Mouse (Mus musculus): ENCODE results near the gene Grik4. TPM values are rescaled to one million over a fixed set of nuclear protein-coding genes. Genes with fewer than 3 reads are reported as not detected.

The Grik4 gene
- total RNA-seq, 2 experiments from 2014 or later = 17.7 to 18.3 TPM

- TF ChIP-seq CTCF (IDR thresholded peaks at IDR 0.05) = peak; percentile 64
- peak; percentile 85 to 90 for DNase-seq (ENCODE audit: extremely low spot score in 1 of 2, low spot score in 2 of 2)
- peak overlapping the region; percentile 86 for H3K27ac ChIP-seq
- H3K4me3 ChIP-seq = peak overlapping the region; percentile 66
- intact Hi-C loops (cut with DNase I) = loop anchor here (1.0 to 2.0 kb wide), 6 partner anchors 156 to 618 kb away; no protein-coding TSS in a partner anchor
Measured at GRCm38 (mm10) chr9:42944536-42945006, 278 bp upstream of the Grik4 start.

GRCm38 (mm10) chr9:42943057-42943529 lies 1.2 kb downstream of the Grik4 start:
- DNase-seq (ENCODE audit: extremely low spot score in 1 of 2, low spot score in 2 of 2) = peak; percentile 40 to 43
- intact Hi-C loops (cut with DNase I) = no loop called here
- peak; percentile 56 for TF ChIP-seq CTCF (IDR thresholded peaks at IDR 0.05)
- peak overlapping the region; percentile 60 for H3K27ac ChIP-seq
- peak overlapping the region; percentile 66 for H3K4me3 ChIP-seq

GRCm38 (mm10) chr9:42942148-42942547 lies 2.1 kb downstream of the Grik4 start:
- no peak for DNase-seq (ENCODE audit: extremely low spot score in 1 of 2, low spot score in 2 of 2)
- Histone ChIP-seq H3K27ac (no peak overlapping the region), H3K4me3 (no peak overlapping the region)
- intact Hi-C loops (cut with DNase I) = no loop called here
- no peak for TF ChIP-seq CTCF (IDR thresholded peaks at IDR 0.05)

GRCm38 (mm10) chr9:42932146-42932545 lies 12.1 kb downstream of the Grik4 start:
- intact Hi-C loops (cut with DNase I) = no loop called here
- TF ChIP-seq CTCF (IDR thresholded peaks at IDR 0.05) = no peak
- DNase-seq (ENCODE audit: extremely low spot score in 1 of 2, low spot score in 2 of 2) = no peak
- Histone ChIP-seq H3K27ac (no peak overlapping the region), H3K4me3 (no peak overlapping the region)

- no peak overlapping the region for H3K4me3 ChIP-seq
- H3K27ac ChIP-seq = no peak overlapping the region
- intact Hi-C loops (cut with DNase I) = no loop called here
- no peak for TF ChIP-seq CTCF (IDR thresholded peaks at IDR 0.05)
- DNase-seq (ENCODE audit: extremely low spot score in 1 of 2, low spot score in 2 of 2) = no peak
Measured at GRCm38 (mm10) chr9:42927498-42927897, 16.8 kb downstream of the Grik4 start.

- TF ChIP-seq CTCF (IDR thresholded peaks at IDR 0.05) = no peak
- H3K4me3 ChIP-seq = no peak overlapping the region
- no peak for DNase-seq (ENCODE audit: extremely low spot score in 1 of 2, low spot score in 2 of 2)
- intact Hi-C loops (cut with DNase I) = no loop called here
- H3K27ac ChIP-seq = no peak overlapping the region
Measured at GRCm38 (mm10) chr9:42926564-42926963, 17.7 kb downstream of the Grik4 start.

GRCm38 (mm10) chr9:42921830-42922229 lies 22.5 kb downstream of the Grik4 start:
- intact Hi-C loops (cut with DNase I) = no loop called here
- Histone ChIP-seq H3K27ac (no peak overlapping the region), H3K4me3 (no peak overlapping the region)
- no peak for DNase-seq (ENCODE audit: extremely low spot score in 1 of 2, low spot score in 2 of 2)
- no peak for TF ChIP-seq CTCF (IDR thresholded peaks at IDR 0.05)

- peak; percentile 23 for TF ChIP-seq CTCF (IDR thresholded peaks at IDR 0.05)
- DNase-seq (ENCODE audit: extremely low spot score in 1 of 2, low spot score in 2 of 2) = no peak
- Histone ChIP-seq H3K4me3 (no peak overlapping the region), H3K27ac (no peak overlapping the region)
- intact Hi-C loops (cut with DNase I) = no loop called here
Measured at GRCm38 (mm10) chr9:42920190-42920589, 24.1 kb downstream of the Grik4 start.

GRCm38 (mm10) chr9:42917911-42918310 lies 26.4 kb downstream of the Grik4 start:
- intact Hi-C loops (cut with DNase I) = no loop called here
- TF ChIP-seq CTCF (IDR thresholded peaks at IDR 0.05) = no peak
- peak; percentile 25 to 66 for DNase-seq (ENCODE audit: extremely low spot score in 1 of 2, low spot score in 2 of 2)
- H3K4me3 ChIP-seq = no peak overlapping the region
- no peak overlapping the region for H3K27ac ChIP-seq

GRCm38 (mm10) chr9:42913201-42913600 lies 31.1 kb downstream of the Grik4 start:
- DNase-seq (ENCODE audit: extremely low spot score in 1 of 2, low spot score in 2 of 2) = no peak
- no peak for TF ChIP-seq CTCF (IDR thresholded peaks at IDR 0.05)
- intact Hi-C loops (cut with DNase I) = no loop called here

GRCm38 (mm10) chr9:42908657-42909313 lies 35.5 kb downstream of the Grik4 start:
- DNase-seq (ENCODE audit: extremely low spot score in 1 of 2, low spot score in 2 of 2) = no peak
- intact Hi-C loops (cut with DNase I) = no loop called here
- H3K27ac ChIP-seq = no peak overlapping the region
- no peak overlapping the region for H3K4me3 ChIP-seq
- TF ChIP-seq CTCF (IDR thresholded peaks at IDR 0.05) = no peak

More at GRCm38 (mm10) chr9:42913201-42913600, 31.1 kb downstream of the Grik4 start:
- Histone ChIP-seq H3K4me3 (no peak overlapping the region), H3K27ac (no peak overlapping the region)

- intact Hi-C loops (cut with DNase I) = no loop called here
- DNase-seq (ENCODE audit: extremely low spot score in 1 of 2, low spot score in 2 of 2) = no peak
Measured at GRCm38 (mm10) chr9:42906995-42907394, 37.3 kb downstream of the Grik4 start.

More at GRCm38 (mm10) chr9:42906995-42907394, 37.3 kb downstream of the Grik4 start:
- H3K4me3 ChIP-seq = no peak overlapping the region
- TF ChIP-seq CTCF (IDR thresholded peaks at IDR 0.05) = no peak
- H3K27ac ChIP-seq = no peak overlapping the region

All from left cerebral cortex, adult 2 months (tissue).